Mouse (Mus musculus): ENCODE data around the gene Nek10. TPM values are rescaled to one million over a fixed set of nuclear protein-coding genes. Genes with fewer than 3 reads are reported as not detected.
"Not testable (repeated sequence)": the region's sequence is repeated elsewhere in the genome, so short reads cannot be mapped to it uniquely, and the experiment has no call there.

The Nek10 gene
- polyA plus RNA-seq, 1 experiment from 2014 or later = not detected

DNA sequence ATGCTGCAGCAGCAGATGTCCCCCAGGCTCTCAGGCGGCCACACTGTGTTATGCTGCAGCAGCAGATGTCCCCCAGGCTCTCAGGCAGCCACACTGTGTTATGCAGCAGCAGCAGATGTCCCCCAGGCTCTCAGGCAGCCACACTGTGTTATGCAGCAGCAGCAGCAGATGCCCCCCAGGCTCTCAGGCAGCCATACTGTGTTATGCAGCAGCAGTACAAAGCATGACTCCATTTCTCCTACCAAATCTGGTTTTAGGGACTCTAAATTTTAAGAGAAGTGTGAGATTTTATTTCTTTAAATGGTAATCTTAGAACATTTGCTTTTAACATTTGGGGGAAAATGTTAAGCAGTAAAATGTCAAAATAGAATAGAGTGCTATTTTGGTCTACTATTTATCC is 180.9 kb downstream of the Nek10 start:
- DNase-seq (ENCODE audit: low spot score) = not testable (repeated sequence)

DNA sequence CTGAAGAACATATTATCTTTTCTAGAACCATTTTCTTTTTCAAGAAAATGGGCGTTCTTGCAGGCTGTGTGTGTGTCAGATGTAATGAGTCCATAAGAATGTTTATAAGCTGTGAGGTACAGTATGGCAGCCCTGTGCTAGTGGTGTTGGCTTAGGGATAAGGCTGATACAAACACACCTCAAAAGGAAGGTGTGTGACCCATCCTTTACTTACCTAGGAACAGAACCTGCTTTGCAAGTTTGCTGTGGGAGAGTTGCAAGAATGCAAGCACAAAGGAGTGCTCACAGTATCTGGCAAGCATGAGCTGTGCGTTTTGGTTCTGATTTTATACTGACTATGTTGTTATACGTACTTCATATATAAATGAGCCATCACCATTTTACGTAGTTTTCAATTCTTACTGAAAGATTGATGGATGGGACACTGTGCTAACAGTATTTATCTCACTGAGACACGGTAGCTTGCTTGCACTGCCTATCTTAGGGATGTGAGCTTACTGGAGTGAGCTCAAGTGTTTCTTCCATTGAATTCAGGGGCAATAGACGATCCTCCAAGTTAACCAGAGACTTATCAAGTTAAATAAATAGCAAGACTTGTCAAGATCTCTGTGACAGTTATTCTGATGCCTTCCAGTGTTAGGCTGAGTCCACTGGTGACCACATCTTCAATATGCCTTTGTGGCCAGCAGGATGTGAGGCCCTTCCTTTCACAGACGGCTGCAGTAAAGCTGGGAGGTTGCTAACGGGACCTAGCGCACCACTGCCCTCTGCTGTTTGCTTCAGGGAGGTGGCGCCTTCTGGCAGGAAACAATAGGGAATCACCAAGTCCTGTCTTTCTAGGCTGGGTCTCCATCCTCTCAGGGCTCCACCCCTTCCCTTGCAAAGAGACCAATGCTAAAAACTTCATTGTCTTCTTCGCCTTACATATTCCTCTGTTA is 181.8 kb downstream of the Nek10 start:
- peak; percentile 76 for DNase-seq (ENCODE audit: low spot score)

DNA sequence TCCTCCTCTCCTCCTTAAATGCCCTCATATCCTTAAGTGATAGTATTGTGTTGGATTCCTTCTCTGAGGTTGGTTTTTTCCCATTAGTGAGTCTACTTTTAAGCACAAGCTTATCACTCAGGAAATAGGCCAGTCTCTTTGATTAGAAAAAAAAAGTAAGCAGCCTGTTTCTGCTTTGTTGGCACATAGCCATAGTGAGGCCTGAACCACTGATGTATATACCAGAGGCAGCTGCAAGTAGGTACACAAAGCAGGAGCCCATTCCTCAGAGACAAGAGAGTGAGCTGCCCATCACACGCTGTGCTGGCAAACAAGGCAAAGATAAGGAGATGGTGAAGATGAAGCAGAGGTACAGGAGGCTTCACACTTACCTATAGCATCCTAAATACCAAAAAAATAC is 184.2 kb downstream of the Nek10 start:
- no peak for DNase-seq (ENCODE audit: low spot score)

DNA sequence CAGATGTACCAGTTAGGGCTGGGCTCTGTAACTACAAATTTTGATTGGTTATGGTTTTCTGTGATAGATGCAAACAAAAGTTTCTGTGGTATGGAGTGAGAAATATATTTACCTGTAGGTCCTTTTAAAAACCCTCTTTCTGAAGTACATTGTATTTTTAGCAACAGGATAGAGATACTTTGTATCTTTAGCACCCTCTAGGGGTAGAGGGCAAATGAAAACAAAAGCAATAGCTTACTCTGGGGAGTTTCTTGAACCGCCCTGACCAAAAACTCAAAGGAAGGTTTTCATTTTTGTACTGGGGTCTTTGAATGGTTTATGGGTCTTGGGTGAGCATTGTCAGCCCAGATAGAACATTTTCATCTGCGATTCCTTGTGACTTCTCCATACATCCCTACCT is 188.4 kb downstream of the Nek10 start:
- peak; percentile 23 for DNase-seq (ENCODE audit: low spot score)

DNA sequence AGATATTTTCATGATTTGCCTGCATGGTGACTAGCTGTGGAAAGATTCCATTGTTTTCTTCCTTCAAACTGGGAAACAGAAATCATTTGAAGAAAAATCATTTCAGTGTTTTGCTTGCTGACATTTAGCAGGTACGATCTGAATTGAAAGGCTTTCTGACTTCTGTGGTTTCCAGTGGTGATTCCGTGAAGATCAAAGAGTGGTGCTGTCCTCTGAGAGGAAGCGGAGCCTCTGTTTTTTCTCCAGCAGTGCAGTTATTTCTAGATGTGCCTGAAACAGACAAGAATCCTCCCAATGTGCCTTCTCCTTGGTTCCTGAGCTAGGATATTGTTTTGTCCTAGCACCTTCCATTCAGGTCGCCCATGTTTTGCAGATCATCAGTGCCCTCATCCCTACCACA is 208.2 kb downstream of the Nek10 start:
- peak; percentile 14 for DNase-seq (ENCODE audit: low spot score)

DNA sequence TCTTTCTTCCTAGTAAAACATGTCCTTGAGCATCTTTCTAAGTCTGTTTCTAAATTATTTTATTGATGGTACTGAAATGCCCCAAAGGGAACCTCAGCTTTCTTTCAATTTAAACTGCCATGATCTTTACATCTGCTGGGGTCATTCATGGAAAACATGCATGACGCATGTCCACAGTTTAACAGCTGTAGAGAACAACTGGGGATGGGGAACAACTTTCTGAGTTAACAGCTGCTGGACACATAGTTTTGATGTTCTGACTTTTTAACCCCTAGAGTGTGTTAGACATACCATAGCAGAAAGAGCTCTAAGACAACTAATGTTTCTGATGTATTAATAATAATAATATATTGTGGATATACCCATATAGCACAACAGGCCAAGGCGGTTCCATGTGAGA is 211.6 kb downstream of the Nek10 start:
- DNase-seq (ENCODE audit: low spot score) = no peak

DNA sequence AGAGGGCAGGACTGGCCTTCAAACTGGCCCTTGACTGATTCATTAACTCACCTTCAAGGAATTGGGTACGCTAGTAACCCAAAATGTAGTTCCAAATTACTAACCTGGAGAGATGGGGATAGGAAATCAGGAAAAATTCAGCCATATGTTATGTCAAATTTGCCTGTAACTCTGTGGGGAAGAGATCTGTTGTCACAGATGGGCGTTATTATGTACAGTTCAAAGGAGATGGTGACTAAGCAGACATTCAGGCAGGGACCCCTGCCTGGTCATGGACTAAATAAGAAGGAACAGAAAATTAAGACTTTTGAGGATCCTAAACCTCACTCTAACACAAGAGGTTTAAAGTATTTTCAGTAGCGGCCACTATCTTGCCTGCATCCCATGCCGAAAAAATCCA is 227.4 kb downstream of the Nek10 start:
- DNase-seq (ENCODE audit: low spot score) = not testable (repeated sequence)

DNA sequence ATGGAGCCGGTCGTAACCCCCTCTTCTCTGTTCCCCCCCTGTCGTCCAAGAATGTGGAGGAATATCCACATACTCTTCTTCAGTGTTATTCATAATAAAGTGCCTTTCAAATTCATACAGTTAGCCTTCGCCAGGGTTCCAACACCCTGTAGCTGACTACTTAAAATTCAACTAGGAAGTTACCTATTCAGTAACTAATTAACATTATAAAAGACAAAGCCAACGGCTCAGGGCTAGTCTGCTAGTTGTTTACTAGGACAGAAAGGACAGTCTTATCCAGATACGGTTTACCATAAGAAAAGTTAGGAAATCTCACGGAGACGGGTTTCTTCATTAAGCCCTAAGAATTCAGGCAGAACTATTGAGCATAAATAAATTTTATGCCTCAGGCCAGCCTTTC is 231.4 kb downstream of the Nek10 start:
- DNase-seq (ENCODE audit: low spot score) = not testable (repeated sequence)

DNA sequence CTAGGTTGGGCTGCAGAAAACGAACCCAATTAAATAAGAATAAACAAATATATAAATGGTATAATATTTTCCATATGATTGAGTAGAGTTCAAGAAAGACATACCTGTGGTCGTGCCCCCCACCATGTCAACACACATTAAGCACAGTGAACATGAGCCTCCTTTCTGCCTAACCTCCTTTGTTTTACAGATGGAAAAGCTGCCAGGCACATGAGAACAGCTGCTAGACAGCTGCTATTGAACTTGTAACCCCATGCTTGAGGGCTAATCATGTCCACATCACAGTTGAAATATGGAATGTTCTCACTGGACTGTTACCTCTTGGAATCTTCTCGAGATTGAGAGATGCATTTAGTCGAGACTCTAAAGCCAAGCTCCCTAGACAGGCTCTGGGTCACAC is 245.0 kb downstream of the Nek10 start:
- DNase-seq (ENCODE audit: low spot score) = no peak

DNA sequence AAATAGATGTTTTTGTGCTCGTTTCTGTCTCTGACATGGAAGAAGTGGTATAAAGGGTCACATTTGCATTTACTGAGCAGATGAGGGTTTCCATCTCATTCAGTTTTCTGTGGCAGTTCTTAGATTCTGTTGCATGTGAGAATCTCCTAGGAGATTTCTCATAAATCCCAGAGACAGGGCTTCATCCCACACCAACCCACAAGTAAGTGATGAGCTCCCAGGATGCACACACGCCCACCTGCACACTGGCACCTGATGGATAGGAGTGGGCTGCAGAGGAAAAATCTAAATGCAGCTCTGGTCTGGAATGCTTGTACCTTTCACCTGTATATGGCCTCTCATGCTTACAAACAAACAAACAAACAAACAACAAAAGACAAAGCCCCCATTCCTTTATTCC is 258.3 kb downstream of the Nek10 start:
- no peak for DNase-seq (ENCODE audit: low spot score)

Other genes starting within 250 kb of the Nek10 start
- gene Slc4a7, start 101.1 kb upstream of the Nek10 start, polyA plus RNA-seq (2015; fragmentation: Nextera tagmentation; extraction: Ambion mirVana) = 12.1 and 17.3 TPM in 2 replicates